Mouse (Mus musculus): ENCODE results near the gene Gm5269. TPM values are rescaled to one million over a fixed set of nuclear protein-coding genes. Genes with fewer than 3 reads are reported as not detected.

Gene Gm5269
- total RNA-seq, 2 experiments from 2014 or later, result not detected

- no peak for TF ChIP-seq CTCF (conservative IDR thresholded peaks at IDR 0.05)
- no peak for DNase-seq (ENCODE audit: low spot score in 2 of 2)
- H3K4me3 ChIP-seq, result no peak overlapping the region
- H3K27ac ChIP-seq, result no peak overlapping the region
Measured at GRCm38 (mm10) chr1:45905107-45905821, 15.2 kb upstream of the Gm5269 start.

- no peak overlapping the region for H3K27ac ChIP-seq
- TF ChIP-seq CTCF (conservative IDR thresholded peaks at IDR 0.05), result no peak
- H3K4me3 ChIP-seq, result no peak overlapping the region
- DNase-seq (ENCODE audit: low spot score in 2 of 2), result no peak
Measured at GRCm38 (mm10) chr1:45904161-45904560, 14.1 kb upstream of the Gm5269 start.

GRCm38 (mm10) chr1:45898044-45898443 is 8.0 kb upstream of the Gm5269 start:
- no peak for TF ChIP-seq CTCF (conservative IDR thresholded peaks at IDR 0.05)
- no peak for DNase-seq (ENCODE audit: low spot score in 2 of 2)
- H3K27ac ChIP-seq, result no peak overlapping the region
- no peak overlapping the region for H3K4me3 ChIP-seq

- no peak for TF ChIP-seq CTCF (conservative IDR thresholded peaks at IDR 0.05)
- no peak for DNase-seq (ENCODE audit: low spot score in 2 of 2)
- no peak overlapping the region for H3K27ac ChIP-seq
- no peak overlapping the region for H3K4me3 ChIP-seq
Measured at GRCm38 (mm10) chr1:45894168-45894912, 4.3 kb upstream of the Gm5269 start.

GRCm38 (mm10) chr1:45891986-45892385 is 1.9 kb upstream of the Gm5269 start:
- no peak for DNase-seq (ENCODE audit: low spot score in 2 of 2)
- no peak for TF ChIP-seq CTCF (conservative IDR thresholded peaks at IDR 0.05)
- Histone ChIP-seq H3K27ac (no peak overlapping the region), H3K4me3 (no peak overlapping the region)

GRCm38 (mm10) chr1:45886800-45887199 is 3.3 kb downstream of the Gm5269 start:
- no peak for TF ChIP-seq CTCF (conservative IDR thresholded peaks at IDR 0.05)
- no peak for DNase-seq (ENCODE audit: low spot score in 2 of 2)

GRCm38 (mm10) chr1:45883378-45883777 is 6.7 kb downstream of the Gm5269 start:
- DNase-seq (ENCODE audit: low spot score in 2 of 2), result no peak
- Histone ChIP-seq H3K4me3 (no peak overlapping the region), H3K27ac (no peak overlapping the region)
- TF ChIP-seq CTCF (conservative IDR thresholded peaks at IDR 0.05), result no peak

More at GRCm38 (mm10) chr1:45886800-45887199, 3.3 kb downstream of the Gm5269 start:
- no peak overlapping the region for H3K4me3 ChIP-seq
- no peak overlapping the region for H3K27ac ChIP-seq

- TF ChIP-seq CTCF (conservative IDR thresholded peaks at IDR 0.05), result no peak
- no peak overlapping the region for H3K4me3 ChIP-seq
- DNase-seq (ENCODE audit: low spot score in 2 of 2), result no peak
- H3K27ac ChIP-seq, result no peak overlapping the region
Measured at GRCm38 (mm10) chr1:45882076-45882475, 8.0 kb downstream of the Gm5269 start.

- TF ChIP-seq CTCF (conservative IDR thresholded peaks at IDR 0.05), result no peak
- no peak for DNase-seq (ENCODE audit: low spot score in 2 of 2)
- Histone ChIP-seq H3K4me3 (no peak overlapping the region), H3K27ac (no peak overlapping the region)
Measured at GRCm38 (mm10) chr1:45881228-45881832, 8.7 kb downstream of the Gm5269 start.

GRCm38 (mm10) chr1:45877463-45877862 is 12.6 kb downstream of the Gm5269 start:
- no peak for DNase-seq (ENCODE audit: low spot score in 2 of 2)
- TF ChIP-seq CTCF (conservative IDR thresholded peaks at IDR 0.05), result no peak
- Histone ChIP-seq H3K27ac (no peak overlapping the region), H3K4me3 (no peak overlapping the region)

- Histone ChIP-seq H3K4me3 (no peak overlapping the region), H3K27ac (no peak overlapping the region)
- no peak for TF ChIP-seq CTCF (conservative IDR thresholded peaks at IDR 0.05)
- DNase-seq (ENCODE audit: low spot score in 2 of 2), result no peak
Measured at GRCm38 (mm10) chr1:45876450-45877198, 13.4 kb downstream of the Gm5269 start.

- Histone ChIP-seq H3K4me3 (no peak overlapping the region), H3K27ac (no peak overlapping the region)
- no peak for TF ChIP-seq CTCF (conservative IDR thresholded peaks at IDR 0.05)
- no peak for DNase-seq (ENCODE audit: low spot score in 2 of 2)
Measured at GRCm38 (mm10) chr1:45875640-45876039, 14.4 kb downstream of the Gm5269 start.

- no peak for TF ChIP-seq CTCF (conservative IDR thresholded peaks at IDR 0.05)
- Histone ChIP-seq H3K4me3 (no peak overlapping the region), H3K27ac (no peak overlapping the region)
- DNase-seq (ENCODE audit: low spot score in 2 of 2), result no peak
Measured at GRCm38 (mm10) chr1:45873250-45873649, 16.8 kb downstream of the Gm5269 start.

All from layer of hippocampus, adult 2 months (tissue).